Mouse (Mus musculus) cerebellum, adult 9-10 months (tissue): Measurements from ENCODE around the gene Bach1.
"Not testable (repeated sequence)": the region's sequence is repeated elsewhere in the genome, so short reads cannot be mapped to it uniquely, and the experiment has no call there.

ENCODE experiments used
- DNase-seq: peaks from one replicate; pipeline ENCODE4 v3.0.0; 2022

The Bach1 gene

DNA sequence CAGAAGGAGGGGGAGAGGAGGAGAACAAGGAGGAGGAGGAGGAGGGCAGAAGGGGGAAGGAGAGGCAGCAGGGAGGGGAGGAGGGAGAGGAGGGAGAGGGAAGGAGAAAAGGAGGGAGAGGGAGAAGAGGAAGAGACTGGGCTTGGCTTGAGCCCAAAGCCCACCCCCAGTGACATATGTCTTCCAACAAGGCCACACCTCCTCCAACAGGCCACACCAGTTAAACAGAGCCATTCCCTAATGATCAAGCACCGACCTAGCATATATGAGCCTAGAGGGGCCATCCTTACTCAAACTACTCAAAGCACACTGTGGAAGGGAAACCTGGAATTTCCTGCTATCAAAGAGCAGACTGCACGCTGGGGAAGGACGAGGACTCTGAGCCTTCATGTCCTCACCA, 16.9 kb upstream of the Bach1 start:
- DNase-seq, result no peak

DNA sequence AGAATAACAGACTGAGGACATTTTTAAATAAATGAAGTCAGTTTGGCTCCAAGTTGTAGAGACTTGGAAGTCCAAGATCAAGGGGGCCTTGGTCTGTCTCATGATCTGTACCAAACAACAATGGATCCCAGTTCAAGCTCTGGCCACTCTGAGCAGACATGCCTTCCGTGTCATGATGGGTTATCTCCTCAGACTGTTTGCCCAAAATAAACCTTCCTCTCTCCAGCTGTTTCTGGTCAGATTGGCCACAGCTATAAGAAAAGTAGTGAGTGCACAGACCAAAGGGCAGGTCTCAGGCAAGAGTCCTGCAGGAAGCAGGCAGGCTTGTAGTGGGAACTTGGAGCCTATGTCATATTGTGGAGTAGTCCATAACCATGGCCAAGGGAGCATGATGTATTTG, 12.3 kb upstream of the Bach1 start:
- no peak for DNase-seq

DNA sequence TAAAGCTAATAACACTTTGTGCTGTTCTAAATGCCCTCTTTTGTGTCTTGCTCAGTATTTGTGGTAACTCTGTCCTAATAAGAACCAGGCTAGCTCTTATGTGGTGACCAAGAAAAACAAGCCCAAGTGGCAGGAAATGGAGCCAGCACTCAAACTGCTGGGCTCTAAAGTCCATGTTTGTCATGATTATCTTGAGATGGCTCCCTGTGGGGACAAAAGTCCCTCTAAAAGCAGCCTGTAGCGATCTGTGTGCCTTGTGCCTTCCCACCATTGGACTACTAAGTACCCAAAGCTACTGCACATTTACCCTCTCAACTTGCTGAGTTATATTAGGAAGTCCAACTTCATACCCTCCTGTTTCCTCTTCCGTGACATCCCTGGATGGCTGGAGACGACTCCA, 11.4 kb upstream of the Bach1 start:
- DNase-seq, result no peak

DNA sequence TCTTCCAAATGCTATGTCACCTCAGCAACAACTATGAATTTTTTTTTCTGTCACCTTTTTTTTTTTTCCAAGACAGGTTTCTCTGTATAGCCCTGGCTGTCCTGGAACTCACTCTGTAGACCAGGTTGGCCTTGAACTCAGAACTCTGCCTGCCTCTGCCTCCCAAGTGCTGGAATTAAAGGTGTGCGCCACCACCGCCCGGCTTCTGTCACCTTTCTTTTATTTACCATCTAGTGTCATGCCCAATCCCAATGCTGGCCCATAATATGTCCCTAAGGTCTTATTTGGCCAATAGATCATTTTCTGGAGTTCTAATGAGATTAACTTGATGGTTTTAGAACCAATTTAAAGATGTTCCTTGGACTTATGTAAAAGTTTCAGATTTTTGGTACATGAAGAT, 10.4 kb upstream of the Bach1 start:
- not testable (repeated sequence) for DNase-seq

DNA sequence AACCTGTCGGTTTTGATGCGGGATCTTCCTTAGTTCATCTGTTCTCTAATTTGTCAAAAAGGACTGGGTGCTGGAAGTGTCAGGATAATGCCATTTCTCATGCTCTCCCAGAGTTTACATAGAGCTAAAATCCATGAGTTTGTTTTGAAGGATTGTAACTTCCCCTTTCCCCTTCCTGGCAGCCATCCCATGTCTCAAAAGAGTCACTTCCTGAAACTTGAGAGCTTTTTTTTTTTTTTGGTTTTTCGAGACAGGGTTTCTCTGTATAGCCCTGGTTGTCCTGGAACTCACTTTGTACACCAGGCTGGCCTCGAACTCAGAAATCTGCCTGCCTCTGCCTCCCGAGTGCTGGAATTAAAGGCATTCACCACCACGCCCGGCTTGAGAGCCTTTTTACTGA, 9.9 kb upstream of the Bach1 start:
- DNase-seq, result not testable (repeated sequence)

DNA sequence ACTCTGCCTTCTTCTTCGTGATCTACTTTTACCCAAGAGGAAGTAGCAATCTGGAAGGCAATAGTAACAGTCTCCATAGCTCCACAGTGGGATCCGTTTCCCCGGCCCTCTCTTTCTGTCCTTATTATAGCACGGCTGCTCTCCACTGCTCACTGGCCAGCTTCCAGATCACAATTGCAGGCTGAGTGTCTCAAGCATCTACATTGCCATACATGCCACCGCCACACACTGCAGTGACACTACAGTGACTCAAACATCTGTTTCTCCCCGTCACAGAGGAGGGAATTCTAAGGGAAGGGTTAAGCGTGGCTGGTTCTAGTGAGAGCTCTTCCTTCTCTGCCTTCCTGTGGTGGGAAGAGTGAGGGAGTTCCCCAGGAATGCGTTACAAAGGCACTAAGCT, 9.5 kb upstream of the Bach1 start:
- no peak for DNase-seq

DNA sequence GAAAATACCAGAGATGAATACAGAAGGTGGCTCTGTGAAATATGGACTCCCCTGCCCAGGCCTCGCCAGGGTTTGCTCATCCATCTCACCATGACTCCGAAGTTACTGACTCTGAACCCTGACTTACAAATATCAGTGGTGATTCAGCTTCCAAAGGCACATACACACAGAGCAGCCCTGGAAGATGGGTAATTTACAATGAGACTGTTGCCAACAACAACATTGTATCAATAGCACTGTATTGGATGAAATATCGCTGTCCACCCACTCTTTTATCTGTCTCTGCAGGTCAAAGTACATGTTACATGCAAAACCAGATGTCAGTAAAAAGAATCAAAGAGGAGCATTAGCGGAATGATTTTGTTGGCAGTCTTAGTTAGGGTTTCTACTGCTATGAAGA, 8.2 kb upstream of the Bach1 start:
- DNase-seq, result no peak

DNA sequence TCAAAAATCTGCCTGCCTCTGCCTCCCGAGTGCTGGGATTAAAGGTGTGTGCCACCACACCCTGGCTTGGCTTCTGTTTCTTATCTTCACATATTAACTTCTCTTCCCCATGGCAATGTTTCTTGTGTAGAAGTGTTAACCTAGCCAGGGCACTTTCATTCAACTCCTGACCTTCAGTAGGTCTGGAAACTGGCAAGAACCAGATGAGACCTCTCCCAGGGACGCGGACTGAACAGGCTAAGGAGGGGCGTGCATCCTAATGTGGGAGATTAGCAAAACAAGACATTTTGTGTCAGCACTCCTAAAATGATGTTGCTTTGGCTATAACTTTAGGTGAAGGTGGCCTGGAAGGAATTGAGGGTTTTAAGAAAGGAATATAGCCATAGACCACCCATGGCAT, 7.6 kb upstream of the Bach1 start:
- no peak for DNase-seq

DNA sequence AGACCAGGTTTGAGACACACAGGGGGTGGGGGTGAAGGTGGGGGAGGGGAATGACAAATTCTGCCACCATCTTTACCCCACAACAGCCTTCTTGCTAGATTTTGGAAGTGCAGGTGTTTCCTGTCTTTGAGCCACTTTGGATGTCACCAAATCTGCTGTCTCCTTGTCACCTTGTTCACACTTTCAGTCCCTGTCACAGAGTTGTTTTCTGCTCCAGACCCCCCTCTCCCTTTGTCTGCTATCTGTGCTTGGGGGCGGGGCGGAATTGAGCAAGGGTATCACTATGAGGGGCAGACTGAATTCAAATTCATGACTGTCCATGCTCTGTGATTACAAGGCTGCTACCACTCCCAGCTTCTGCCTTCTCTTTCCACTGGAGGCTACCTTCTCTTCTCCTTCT, 6.2 kb upstream of the Bach1 start:
- no peak for DNase-seq

DNA sequence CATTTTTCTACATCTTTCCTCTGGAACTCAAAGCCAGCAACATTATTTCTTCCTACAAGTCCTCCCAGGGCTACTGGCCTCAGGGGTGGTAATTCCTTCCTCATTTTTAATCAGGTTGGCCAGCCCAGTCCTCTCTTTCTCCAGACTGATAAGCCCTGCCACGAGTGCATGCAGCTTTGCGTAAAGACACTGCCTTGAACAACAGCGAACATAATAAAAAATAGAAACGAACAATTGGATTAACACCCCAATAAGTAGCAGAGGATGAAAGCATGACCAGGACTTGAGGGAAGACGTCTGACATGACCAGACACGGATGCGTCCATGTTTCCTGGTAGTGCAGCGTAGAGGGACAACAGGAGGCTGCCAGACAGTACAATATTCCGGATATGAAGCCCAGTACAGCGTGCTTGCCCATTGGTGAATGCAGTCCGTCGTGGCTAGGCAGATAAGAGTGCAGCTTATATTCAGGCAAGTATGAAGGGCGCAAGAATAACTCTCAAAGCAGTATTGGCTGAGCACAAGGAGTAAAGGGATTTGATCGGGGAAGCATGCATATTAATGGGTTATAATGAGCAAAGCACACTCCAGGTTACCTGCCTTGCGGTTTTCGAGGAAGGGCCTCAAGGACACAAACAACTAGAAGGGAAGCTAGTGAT, 909 bp upstream of the Bach1 start:
- peak; percentile 35 for DNase-seq

DNA sequence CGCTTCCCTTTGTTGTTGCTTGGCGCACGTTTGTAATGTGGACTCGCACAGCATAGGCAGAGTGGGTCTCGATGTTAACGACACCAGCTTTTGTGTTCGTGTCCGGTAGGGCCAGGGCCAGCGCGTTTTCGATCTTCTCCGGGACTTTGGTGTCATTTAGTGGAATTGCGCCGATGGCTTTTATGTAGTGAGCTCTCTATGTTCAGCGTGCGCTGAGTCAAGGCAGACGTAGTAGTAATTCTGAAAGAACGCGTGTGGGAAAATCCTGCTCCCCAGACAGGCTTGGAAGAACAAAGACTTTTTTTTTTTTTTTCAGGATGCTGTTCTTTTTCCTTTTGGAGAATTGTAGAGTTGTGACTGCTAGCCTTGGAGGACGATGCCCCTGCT, 554 bp downstream of the Bach1 start:
- DNase-seq, result peak; percentile 63

DNA sequence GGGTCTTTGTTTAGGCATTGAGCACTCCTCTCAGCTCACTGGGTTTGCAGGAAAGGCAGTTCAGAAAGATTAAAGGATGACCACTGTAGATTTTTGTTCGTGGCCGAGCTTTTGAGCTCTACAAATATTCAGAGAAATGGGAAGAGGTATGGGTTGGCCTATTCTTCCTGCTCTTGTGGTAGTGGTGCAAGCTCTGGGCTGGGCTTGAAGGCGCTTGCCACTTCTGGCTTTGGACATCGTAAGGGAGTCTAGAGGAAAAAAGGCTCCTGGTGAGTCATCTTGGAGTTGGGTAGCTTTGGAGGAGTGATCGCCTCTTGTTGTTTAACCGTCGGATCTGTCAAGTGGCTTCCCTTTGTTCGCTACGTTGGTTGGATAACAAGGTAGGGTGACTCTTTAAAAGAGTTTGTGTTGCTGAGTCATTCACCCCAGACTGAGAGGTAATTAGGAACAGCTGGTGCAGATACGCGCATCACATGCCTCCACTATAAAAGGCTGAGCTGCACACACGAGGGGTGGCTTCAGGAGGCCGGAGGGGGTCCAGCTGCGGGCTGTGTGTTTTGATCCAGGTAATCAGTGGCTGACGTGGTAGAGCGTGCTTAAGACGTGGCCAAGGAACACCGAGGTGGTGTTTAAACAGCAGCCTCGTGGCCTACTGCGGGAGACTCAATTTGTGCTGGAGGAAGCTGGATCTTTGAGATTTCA, 1.1 kb downstream of the Bach1 start:
- peak; percentile 31 for DNase-seq

DNA sequence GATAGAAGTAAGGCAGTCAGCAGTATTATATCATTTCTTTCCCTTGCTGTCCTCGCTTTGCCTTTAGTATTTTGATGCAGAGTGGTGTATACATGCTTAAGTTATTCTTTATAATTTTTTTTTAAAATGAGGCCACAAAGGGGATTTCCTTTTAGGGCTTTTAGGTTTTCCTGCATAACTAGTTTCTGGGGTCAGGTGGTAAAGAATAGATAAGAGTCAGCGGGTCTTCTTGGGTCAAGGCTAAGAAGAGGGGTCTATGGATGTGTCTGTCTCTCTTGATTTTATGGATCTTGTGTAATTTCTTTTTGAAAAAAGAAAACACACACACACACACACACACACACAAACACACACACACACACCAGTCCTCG, 1.6 kb downstream of the Bach1 start:
- DNase-seq, result no peak

DNA sequence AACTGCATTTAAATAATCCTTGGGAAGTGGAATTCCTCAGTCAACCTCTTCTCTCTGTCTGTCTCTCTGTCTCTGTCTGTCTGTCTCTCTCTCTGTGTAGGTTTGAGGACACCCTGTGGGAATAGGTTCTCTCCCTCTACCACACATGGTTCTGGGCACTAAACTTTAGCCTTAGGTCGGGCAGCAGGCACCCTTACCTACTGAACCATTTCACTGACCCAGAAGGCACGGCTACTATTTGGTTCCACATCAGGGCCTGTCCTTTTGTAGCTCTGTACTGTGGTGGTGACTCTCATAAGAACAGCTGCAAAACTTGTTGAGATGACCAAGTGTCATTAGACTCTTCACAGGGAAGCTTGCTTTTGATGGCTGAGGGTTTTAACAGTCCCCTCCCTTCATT, 3.1 kb downstream of the Bach1 start:
- no peak for DNase-seq

DNA sequence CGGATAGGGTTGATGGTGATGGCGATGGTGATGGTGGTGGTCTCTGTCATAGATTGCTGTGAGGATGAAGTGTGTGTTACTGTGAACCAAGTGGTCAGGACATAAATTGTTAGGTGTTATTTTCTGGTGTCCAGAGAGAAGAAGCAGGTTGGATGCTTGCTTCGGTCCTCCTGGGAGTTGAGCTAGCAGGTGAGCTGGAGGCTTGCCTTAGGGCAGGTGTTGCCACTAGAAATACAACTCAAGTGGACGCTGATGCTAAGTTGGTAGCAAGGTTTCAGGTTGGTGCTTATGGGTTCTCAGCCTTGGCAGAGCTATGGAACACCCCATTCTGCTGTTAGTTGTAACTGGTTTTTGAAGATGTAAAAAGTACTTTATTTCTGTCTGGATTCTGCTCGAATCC, 4.1 kb downstream of the Bach1 start:
- no peak for DNase-seq

DNA sequence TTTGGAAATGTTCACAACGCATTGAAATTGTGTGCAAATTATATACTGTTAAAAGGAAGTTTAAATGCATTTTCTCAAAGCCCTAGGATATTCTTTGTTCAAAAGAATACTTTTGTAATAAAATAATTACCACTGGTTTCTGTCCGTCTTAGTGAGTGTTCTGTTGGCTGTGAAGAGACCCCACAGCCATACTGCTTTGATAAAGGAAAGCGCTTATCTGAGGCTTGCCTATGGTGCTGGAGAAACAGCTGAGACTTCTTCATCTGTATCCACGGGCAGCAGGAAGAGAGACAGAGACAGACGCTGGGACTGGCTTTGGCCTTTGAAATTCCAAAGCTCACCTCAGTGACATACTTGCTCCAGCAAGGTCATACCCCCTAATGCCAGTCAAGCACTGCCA, 5.5 kb downstream of the Bach1 start:
- DNase-seq, result no peak

DNA sequence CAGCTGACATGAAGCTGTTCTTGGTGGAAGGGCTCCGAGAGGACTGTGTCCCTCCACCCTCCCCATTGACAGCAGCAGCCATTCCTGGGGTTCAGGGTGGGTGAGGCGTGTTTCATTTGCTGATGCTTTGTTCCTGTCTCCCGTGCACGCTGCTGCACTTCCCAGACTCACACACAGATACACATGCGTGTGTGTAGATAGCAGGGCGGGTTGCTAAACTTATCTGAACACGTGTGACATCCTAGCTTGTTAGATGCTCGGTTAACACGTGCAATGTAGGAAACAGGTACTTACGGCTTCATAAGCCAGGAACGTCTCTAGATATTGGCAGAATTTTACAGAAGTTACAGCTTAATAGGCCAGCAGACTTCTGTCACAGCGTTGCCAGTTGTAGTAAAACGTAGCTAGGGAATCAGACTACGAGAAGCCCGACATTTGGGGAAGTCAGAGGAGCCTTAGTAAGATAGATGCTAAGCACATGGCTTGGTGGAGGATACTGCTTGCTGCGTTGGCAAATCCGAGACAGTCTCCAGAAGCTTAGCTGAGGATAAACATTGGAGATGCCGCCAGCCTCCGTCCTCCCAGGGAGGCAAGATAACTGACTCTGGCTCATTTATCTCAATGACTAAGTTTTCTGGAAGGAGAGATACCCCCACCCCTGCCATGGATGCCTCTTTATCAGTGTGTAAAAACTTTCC, 7.3 kb downstream of the Bach1 start:
- no peak for DNase-seq

DNA sequence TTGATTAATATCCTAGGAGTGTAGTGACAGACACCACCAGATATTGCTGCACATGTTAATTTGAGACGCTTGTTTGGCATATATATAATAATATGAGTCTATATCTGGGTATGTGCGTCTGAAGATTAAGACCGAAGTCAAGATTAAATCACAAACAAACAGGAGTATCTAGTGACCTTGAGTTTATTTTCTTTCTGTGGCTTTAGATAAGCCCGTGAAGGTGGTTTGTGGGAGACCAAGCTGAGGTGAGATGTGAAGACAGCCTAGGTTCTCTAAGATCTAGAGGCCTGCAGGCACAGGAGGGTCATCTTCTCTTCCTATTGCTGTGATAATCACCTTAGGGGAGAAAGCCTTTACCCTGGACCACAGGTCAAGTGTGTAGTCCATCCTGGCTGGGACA, 8.6 kb downstream of the Bach1 start:
- DNase-seq, result no peak

DNA sequence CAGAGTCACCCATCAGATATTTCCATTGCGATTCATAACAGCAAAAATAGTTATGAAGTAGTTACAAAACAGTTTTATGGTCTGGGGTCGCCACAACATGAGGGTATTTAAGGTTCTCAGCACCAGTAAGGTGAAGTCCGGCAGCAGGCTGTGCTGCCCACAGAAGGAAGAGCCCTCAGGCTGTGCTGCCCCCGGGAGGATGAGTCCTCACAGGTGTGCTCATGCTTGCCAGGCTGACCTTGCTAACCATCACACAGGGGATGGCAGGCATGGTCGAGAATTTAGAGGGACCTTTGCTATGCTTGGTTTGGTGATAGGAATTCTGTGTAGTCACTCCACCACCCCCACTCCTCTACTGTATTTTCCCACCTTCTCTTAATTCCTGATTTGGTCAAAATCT, 9.8 kb downstream of the Bach1 start:
- no peak for DNase-seq

DNA sequence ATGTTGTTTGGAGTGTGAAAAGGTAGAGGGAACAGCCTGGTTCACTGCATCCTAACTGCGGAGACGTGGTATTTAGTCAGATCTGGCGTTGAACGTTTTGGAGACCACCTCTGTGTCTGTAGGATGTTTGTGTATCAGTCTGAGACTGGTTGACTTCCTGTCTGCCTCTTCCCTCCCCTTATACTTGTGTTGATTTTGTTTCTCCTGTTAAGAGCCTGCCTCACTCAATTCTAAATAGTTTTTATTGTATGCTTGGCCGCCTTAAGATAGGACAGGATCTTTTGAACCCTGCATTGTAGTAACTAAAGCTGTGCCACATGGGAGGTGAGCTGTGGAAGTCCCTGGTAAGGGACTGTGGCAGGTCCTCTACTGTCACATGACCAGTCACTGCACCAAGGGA, 10.4 kb downstream of the Bach1 start:
- no peak for DNase-seq

DNA sequence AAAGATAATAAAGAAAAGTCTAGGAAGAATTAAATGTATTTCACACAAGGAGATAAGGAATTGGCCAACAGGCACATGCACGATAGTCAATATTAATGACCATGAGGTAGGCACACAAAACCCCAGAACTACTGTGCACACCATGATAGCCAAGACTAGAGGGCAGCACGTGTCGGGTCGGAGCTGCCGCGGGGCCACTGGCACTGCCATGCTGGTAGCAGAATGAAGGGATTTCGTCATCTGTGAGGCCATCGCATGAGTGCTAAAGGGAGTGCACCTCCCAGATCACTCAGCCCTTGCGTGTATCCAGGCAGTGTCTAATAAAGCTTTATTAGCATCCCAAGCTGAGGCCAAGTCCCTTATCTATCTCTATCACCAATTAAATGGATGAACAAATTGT, 11.2 kb downstream of the Bach1 start:
- no peak for DNase-seq

DNA sequence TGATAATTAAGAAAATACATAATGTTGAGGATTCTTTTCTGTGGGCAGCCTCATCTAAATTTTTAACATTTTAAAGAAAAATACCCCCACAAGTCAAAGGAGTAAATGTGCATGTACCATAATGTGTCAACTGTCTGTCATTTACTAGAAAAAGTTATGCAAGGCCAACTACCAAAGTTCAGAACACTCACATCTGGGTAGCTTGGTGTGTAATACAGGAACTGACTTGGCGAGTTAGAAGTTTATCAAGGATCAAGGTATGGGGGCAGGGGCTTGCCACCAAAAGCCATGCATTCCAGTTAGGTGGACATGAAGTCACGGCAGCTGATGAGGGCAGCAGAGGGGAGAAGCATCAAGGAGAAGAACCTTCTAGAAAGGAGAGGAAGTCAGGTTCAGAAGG, 13.2 kb downstream of the Bach1 start:
- no peak for DNase-seq

DNA sequence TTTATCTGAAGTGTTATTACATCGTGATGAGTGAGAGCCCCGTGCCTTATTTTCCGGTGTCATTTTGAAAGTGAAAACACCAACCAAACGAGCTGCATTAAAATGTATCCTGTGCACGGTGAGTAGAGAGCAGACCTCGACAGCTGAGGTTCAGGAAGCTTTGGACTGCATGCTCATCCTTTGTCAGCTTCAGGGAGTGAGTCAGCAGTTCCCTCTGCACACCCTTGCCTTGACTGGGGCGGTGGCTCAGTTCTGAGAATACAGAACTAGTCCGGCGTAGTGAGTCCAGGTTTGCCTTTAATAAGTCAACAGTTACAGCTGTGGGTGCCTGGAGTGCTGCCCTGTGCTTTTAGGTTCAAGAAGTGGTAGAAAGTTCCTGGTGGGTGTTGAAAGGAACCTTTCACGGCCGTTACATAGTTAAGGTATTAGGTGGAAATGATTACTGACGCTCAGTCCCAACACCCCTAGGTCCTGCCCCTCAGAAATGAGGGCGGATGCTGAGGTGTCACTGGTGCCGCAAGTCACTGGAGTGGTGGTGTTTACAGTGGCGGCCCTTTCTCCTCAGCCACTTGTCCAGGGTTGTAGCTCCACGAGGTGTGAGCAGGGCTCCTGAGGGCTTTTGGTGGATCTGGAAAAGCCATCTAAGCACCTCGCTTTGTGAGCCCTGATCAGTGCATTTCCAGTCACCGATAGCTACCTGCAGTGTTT, 14.4 kb downstream of the Bach1 start:
- DNase-seq, result no peak

DNA sequence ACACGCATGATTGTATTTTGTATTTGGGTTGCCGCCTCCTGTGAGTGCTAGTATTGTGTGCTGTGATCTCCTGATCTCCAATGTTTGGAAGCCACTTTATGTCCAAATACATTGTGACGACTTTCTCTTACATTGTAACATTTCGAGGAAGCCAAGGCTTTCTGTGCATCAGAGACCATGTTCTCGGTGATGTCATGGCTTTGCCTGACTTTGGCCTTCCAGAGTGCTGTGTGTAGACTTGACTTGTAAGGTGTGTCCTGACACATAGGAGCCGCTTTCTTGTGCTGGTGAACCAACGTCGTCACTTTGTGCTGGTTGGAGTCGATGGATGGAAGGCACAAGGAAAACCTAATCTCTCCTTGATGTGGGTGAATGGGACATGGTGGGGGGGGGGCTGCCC, 15.8 kb downstream of the Bach1 start:
- no peak for DNase-seq
